Mouse (Mus musculus) stomach, postnatal 0 days (tissue): ENCODE measurements around the gene Mast4. TPM values are rescaled to one million over a fixed set of nuclear protein-coding genes. Genes with fewer than 3 reads are reported as not detected.
A peak's percentile ranks its signal among the peaks of the same experiment; 100 is the strongest.

ENCODE experiments used
- ATAC-seq: fragments of 200-750 bp; cut with Nextera tagmentation; 2 replicates; pipeline ENCODE4 v1.8.0; 2017; ENCODE audit not compliant: low FRiP score, low TSS enrichment
- DNase-seq: peaks from one replicate; pipeline ENCODE4 v3.0.0-alpha.2; 2016; ENCODE audit warnings: low spot score
- H3K27ac ChIP-seq: fragments of 300-500 bp; sonication (generic); replicated peaks from 2 replicates; pipeline ENCODE4 v1.5.1; 2014; ENCODE audit warnings: mild to moderate bottlenecking, control low read depth
- H3K27me3 ChIP-seq: fragments of 300-500 bp; sonication (generic); 2 replicates; pipeline ENCODE4 v1.6.1; 2014; ENCODE audit warnings: low read length; ENCODE audit not compliant: control insufficient read depth, insufficient read depth
- H3K36me3 ChIP-seq: fragments of 300-500 bp; sonication (generic); 2 replicates; pipeline ENCODE4 v1.6.1; 2014; ENCODE audit warnings: low read length, mixed read lengths; ENCODE audit not compliant: control insufficient read depth, insufficient read depth
- H3K4me1 ChIP-seq: fragments of 300-500 bp; sonication (generic); replicated peaks from 2 replicates; pipeline ENCODE4 v1.6.1; 2014; ENCODE audit warnings: antibody characterized with exemption; ENCODE audit not compliant: control insufficient read depth, insufficient read depth
- H3K4me2 ChIP-seq: fragments of 300-500 bp; sonication (generic); replicated peaks from 2 replicates; pipeline ENCODE4 v1.6.1; 2014; ENCODE audit warnings: low read depth, mild to moderate bottlenecking, control low read depth, moderate library complexity
- H3K4me3 ChIP-seq: fragments of 300-500 bp; sonication (generic); 2 replicates; pipeline ENCODE4 v1.5.1; 2014; ENCODE audit warnings: low read depth, low read length, control low read depth
- H3K9ac ChIP-seq: fragments of 300-500 bp; sonication (generic); 2 replicates; pipeline ENCODE4 v1.6.1; 2014; ENCODE audit warnings: mild to moderate bottlenecking, low read length, control low read depth, mixed read lengths
- H3K9me3 ChIP-seq: fragments of 300-500 bp; sonication (generic); 2 replicates; pipeline ENCODE4 v1.6.1; 2016; ENCODE audit warnings: low read length; ENCODE audit not compliant: control insufficient read depth
- CTCF ChIP-seq: IDR thresholded peaks from 2 replicates; pipeline ENCODE4 v1.5.1; 2016; ENCODE audit warnings: antibody characterized with exemption, low read depth, mild to moderate bottlenecking, moderate library complexity
- EP300 ChIP-seq: optimal IDR thresholded peaks from 2 replicates; pipeline ENCODE3; 2016; ENCODE audit warnings: antibody characterized with exemption
- WGBS: fragments of 180-500 bp; shearing (Covaris S2); extraction: QIAGEN DNeasy Blood & Tissue Kit; methylation state at CpG from one replicate; pipeline ENCODE4 v1.1.7; 2014; 5-methylcytosine and 5-hydroxymethylcytosine counted together
- polyA plus RNA-seq: library from polyadenylated mRNA; unstranded; fragments of >200 nt; fragmentation: Nextera tagmentation; extraction: Ambion mirVana; gene quantifications from 2 replicates; pipeline ENCODE4 v1.2.1, GENCODE M21; 2015

The Mast4 gene
- polyA plus RNA-seq, 1 experiment from 2014 or later: 18.2 TPM

- Histone ChIP-seq H3K27me3 (no peaks in the 10 kb centered on the region), H3K4me2 (no peak overlapping the region), H3K27ac (peak overlapping the region; percentile 53; the same call in 1 of the 2 replicates), H3K9me3 (no peaks in the 10 kb centered on the region), H3K4me1 (peaks cover 5% of the 10 kb centered on the region; the same call in 1 of the 2 replicates), H3K9ac (no peak overlapping the region), H3K36me3 (no peaks in the 10 kb centered on the region), H3K4me3 (no peak overlapping the region)
- 66% methylated on average over 12 of the region's 12 CpGs for WGBS
- TF ChIP-seq EP300 (no peak), CTCF (no peak)
- ATAC-seq: peak; percentile 40; the same call in 1 of the 2 replicates
- no peak for DNase-seq
These were observed 456.5 kb downstream of the Mast4 start for GRCm38 (mm10) chr13:102877766-102878325.

- H3K9ac ChIP-seq: no peak overlapping the region
- H3K27ac ChIP-seq: peak overlapping the region; percentile 53; the same call in 1 of the 2 replicates
- TF ChIP-seq EP300: no peak
- TF ChIP-seq CTCF: no peak
- H3K36me3 ChIP-seq: no peaks in the 10 kb centered on the region
- no peaks in the 10 kb centered on the region for H3K27me3 ChIP-seq
- DNase-seq: peak; percentile 31
- peak; percentile 78 for ATAC-seq
- H3K4me3 ChIP-seq: no peak overlapping the region
- peaks cover 5% of the 10 kb centered on the region; the same call in 1 of the 2 replicates for H3K4me1 ChIP-seq
- 45% methylated on average over 8 of the region's 8 CpGs for WGBS
- no peak overlapping the region for H3K4me2 ChIP-seq
- no peaks in the 10 kb centered on the region for H3K9me3 ChIP-seq
These were observed 457.1 kb downstream of the Mast4 start for GRCm38 (mm10) chr13:102877154-102877553.

DNA sequence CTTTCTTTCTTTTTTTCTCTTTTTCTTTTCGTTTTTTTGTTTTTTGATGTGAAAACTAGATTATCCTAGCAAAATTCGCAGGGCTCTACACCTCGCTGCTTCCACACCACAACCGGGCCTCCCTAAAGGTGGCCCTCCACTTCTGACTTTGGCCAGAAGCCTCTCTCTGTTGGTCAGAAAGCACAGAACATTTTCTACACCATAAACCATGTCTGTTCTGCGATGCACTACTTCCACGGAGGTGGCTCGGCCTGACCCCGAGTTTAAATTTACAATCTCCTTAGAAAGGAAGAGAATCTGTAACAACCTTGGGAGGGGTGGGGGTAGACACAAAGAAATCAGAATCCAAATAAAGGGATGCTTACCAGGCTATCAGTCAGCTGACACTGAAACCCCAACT lies 458.8 kb downstream of the Mast4 start:
- Histone ChIP-seq H3K27ac (no peak overlapping the region), H3K9ac (no peak overlapping the region), H3K27me3 (no peaks in the 10 kb centered on the region), H3K36me3 (no peaks in the 10 kb centered on the region), H3K9me3 (no peaks in the 10 kb centered on the region), H3K4me1 (peaks cover 5% of the 10 kb centered on the region; the same call in 1 of the 2 replicates), H3K4me2 (no peak overlapping the region), H3K4me3 (no peak overlapping the region)
- DNase-seq (no peak), ATAC-seq (no peak)
- WGBS: 72% methylated on average over 8 of the region's 8 CpGs
- TF ChIP-seq EP300 (no peak), CTCF (no peak)

GRCm38 (mm10) chr13:102875144-102875476 lies 459.2 kb downstream of the Mast4 start:
- no peaks in the 10 kb centered on the region for H3K36me3 ChIP-seq
- H3K9me3 ChIP-seq: no peaks in the 10 kb centered on the region
- H3K4me3 ChIP-seq: no peak overlapping the region
- H3K27ac ChIP-seq: peak overlapping the region; percentile 14; the same call in 1 of the 2 replicates
- H3K27me3 ChIP-seq: no peaks in the 10 kb centered on the region
- no peak overlapping the region for H3K4me2 ChIP-seq
- no peak for DNase-seq
- TF ChIP-seq EP300 (no peak), CTCF (no peak)
- H3K4me1 ChIP-seq: peaks cover 5% of the 10 kb centered on the region; the same call in 1 of the 2 replicates
- WGBS: 47% methylated on average over 3 of the region's 3 CpGs
- no peak overlapping the region for H3K9ac ChIP-seq
- ATAC-seq: no peak

GRCm38 (mm10) chr13:102874465-102875143 lies 459.7 kb downstream of the Mast4 start:
- H3K9me3 ChIP-seq: no peaks in the 10 kb centered on the region
- DNase-seq (no peak), ATAC-seq (no peak)
- H3K36me3 ChIP-seq: no peaks in the 10 kb centered on the region
- H3K9ac ChIP-seq: no peak overlapping the region
- peaks cover 5% of the 10 kb centered on the region; the same call in 1 of the 2 replicates for H3K4me1 ChIP-seq
- H3K4me3 ChIP-seq: no peak overlapping the region
- H3K27me3 ChIP-seq: no peaks in the 10 kb centered on the region
- TF ChIP-seq EP300: no peak
- TF ChIP-seq CTCF: no peak
- 68% methylated on average over 14 of the region's 14 CpGs for WGBS
- peak overlapping the region; percentile 14; the same call in 1 of the 2 replicates for H3K27ac ChIP-seq
- H3K4me2 ChIP-seq: no peak overlapping the region

DNA sequence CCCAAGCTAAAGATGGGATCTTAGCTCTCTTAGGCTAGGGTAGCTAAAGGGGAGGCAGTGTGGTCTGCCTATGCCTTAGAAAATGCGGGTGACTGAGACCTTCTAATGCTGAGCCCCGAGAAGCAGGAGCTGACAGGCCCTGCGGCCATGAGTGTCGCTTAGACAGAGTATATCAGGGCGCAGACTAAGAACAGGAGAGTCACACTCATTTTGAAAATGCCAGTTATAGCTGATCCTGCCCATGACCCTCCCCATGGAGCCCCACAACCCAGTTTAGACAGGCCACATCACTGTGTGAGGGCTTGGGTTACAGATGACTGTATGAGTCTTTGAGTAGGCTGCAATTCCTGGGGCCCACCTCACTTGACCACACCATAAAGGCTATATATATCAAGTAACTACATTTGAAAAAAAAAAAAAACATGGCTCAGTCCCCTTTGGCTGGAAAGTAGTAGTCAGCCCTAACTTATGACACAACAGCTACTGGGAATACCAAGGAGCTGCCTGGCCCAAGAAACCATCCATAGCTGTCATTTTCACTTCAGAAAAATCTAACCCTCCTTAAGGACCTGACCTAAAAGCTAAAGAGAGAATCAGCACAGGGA lies 460.8 kb downstream of the Mast4 start:
- no peak overlapping the region for H3K27ac ChIP-seq
- H3K4me1 ChIP-seq: peaks cover 5% of the 10 kb centered on the region; the same call in 1 of the 2 replicates
- 98% methylated on average over 5 of the region's 5 CpGs for WGBS
- H3K36me3 ChIP-seq: no peaks in the 10 kb centered on the region
- TF ChIP-seq CTCF (no peak), EP300 (no peak)
- no peak overlapping the region for H3K4me2 ChIP-seq
- DNase-seq (no peak), ATAC-seq (no peak)
- H3K9ac ChIP-seq: no peak overlapping the region
- H3K9me3 ChIP-seq: no peaks in the 10 kb centered on the region
- no peaks in the 10 kb centered on the region for H3K27me3 ChIP-seq
- no peak overlapping the region for H3K4me3 ChIP-seq
